Mouse (Mus musculus) stomach, postnatal 0 days (tissue): ENCODE data around the gene Hykk.

Source experiments
- CTCF ChIP-seq: IDR thresholded peaks from 2 replicates; pipeline ENCODE4 v1.5.1; 2016; ENCODE audit warnings: antibody characterized with exemption, low read depth, mild to moderate bottlenecking, moderate library complexity
- EP300 ChIP-seq: optimal IDR thresholded peaks from 2 replicates; pipeline ENCODE3; 2016; ENCODE audit warnings: antibody characterized with exemption

- no peak for TF ChIP-seq CTCF
- no peak for TF ChIP-seq EP300
Measured at GRCm38 (mm10) chr9:54892111-54892510, 25.0 kb upstream of the Hykk start.
